Mouse (Mus musculus): Measurements from ENCODE around the gene Cmss1.

- TF ChIP-seq CTCF (IDR thresholded peaks at IDR 0.05; ENCODE audit: insufficient read depth, low read depth, low read length) (no peak), POLR2A (IDR thresholded peaks at IDR 0.05; ENCODE audit: insufficient read depth, low read depth, low read length) (no peak)
Observed at GRCm38 (mm10) chr16:57550817-57551216, 55.8 kb downstream of the Cmss1 start.

All from olfactory bulb, adult 2 months (tissue).